1 mouse cellular context compared by ENCODE assay signal in the genomic region with DNA sequence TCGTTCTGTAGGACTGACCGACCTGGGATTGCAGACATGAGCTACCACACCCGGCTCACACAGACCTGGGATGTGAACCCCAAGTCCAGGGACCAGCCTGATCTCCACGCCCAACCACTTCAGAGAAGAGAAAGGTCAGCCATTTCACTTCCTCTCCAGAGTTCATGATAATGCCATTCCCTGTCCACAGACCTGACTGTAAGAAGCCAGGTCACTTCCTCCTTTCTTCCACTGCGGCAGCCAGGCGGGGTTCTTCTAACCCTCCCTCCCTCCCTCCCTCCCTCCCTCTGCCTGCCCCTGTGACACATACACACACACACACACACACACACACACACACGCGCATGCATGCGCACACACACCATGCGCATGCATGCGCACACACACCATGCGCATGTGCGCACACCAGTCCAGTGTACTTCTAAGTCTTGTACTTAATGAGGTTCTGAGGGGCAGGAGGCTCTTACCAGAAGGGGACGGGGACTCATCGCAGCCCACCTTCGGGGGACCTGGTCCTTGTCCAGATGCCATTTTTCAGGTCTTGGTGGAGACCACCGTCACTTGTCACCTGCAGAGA.
TF ChIP-seq lines count a peak whose summit lies in the region.

No protein-coding gene starts in this region.

TF ChIP-seq in CH12.LX, 34 proteins besides CTCF, POLR2A, EP300 and RAD21:
- TF ChIP-seq ZC3H11A (IDR thresholded peaks at IDR 0.05; ENCODE audit: low read depth, low read length), result no peak
- TF ChIP-seq MAZ (IDR thresholded peaks at IDR 0.05; ENCODE audit: low read depth, low read length), result no peak
- TF ChIP-seq MYC (IDR thresholded peaks at IDR 0.05; ENCODE audit: low read depth, low read length), result no peak
- peak; percentile 53 for TF ChIP-seq BHLHE40 (IDR thresholded peaks at IDR 0.05; ENCODE audit: low read depth, low read length)
- TF ChIP-seq ETS1 (conservative IDR thresholded peaks at IDR 0.05; ENCODE audit: low read depth, low read length), result no peak
- TF ChIP-seq HCFC1 (IDR thresholded peaks at IDR 0.05; ENCODE audit: low read depth, low read length), result no peak
- no peak for TF ChIP-seq ZNF384 (IDR thresholded peaks at IDR 0.05; ENCODE audit: low read depth, low read length)
- TF ChIP-seq USF1 (IDR thresholded peaks at IDR 0.05; ENCODE audit: low read depth, low read length), result no peak
- TF ChIP-seq MXI1 (IDR thresholded peaks at IDR 0.05; ENCODE audit: low read depth, low read length), result 0 out of 2 replicates have a peak, but pooled peaks have one; percentile 7
- TF ChIP-seq ZMIZ1 (IDR thresholded peaks at IDR 0.05; ENCODE audit: low read depth, low read length), result no peak
- TF ChIP-seq MEF2A (IDR thresholded peaks at IDR 0.05; ENCODE audit: borderline replicate concordance, low read depth, low read length), result no peak
- TF ChIP-seq KAT2A (IDR thresholded peaks at IDR 0.05; ENCODE audit: insufficient replicate concordance, low read length), result no peak
- TF ChIP-seq NRF1 (IDR thresholded peaks at IDR 0.05; ENCODE audit: low read depth, low read length), result peak; percentile 69
- TF ChIP-seq PAX5 (IDR thresholded peaks at IDR 0.05; ENCODE audit: low read length), result no peak
- TF ChIP-seq TCF12 (IDR thresholded peaks at IDR 0.05; ENCODE audit: low read depth, low read length), result no peak
- no peak for TF ChIP-seq CHD2 (IDR thresholded peaks at IDR 0.05; ENCODE audit: low read length)
- no peak for TF ChIP-seq IRF4 (IDR thresholded peaks at IDR 0.05; ENCODE audit: low read depth, low read length)
- TF ChIP-seq CHD1 (IDR thresholded peaks at IDR 0.05; ENCODE audit: low read depth, low read length), result no peak
